In genomic region chr10:20203502-20203901, GRCm38 (mm10) we compare ENCODE assay signal across 24 mouse cellular contexts. TPM values are rescaled to one million over a fixed set of nuclear protein-coding genes. Genes with fewer than 3 reads are reported as not detected.
A peak's percentile ranks its signal among the peaks of the same experiment; 100 is the strongest.
DNase-seq lines count a peak whose midpoint lies in the region; ATAC-seq and TF ChIP-seq lines count a peak whose summit lies in the region.
"Had no signal": no experiment of that assay in that cellular context is flagged by ENCODE, and none has a peak within 500 bp of the region (broad histone marks: within the 10 kb centered on the region; RNA-seq: fewer than 3 reads in every experiment).

No protein-coding gene starts in this region.

- H3K9me3 ChIP-seq in liver, postnatal 0 days (ENCODE audit: low read length) = no peaks in the 10 kb centered on the region
- H3K9me3 ChIP-seq in liver, embryonic 12.5 days (replicated peaks) = no peaks in the 10 kb centered on the region
- no peaks in the 10 kb centered on the region for H3K9me3 ChIP-seq in intestine, postnatal 0 days (ENCODE audit: control insufficient read depth)
- H3K9me3 ChIP-seq in stomach, embryonic 16.5 days (replicated peaks; ENCODE audit: control insufficient read depth, low read length) = no peaks in the 10 kb centered on the region
- H3K9me3 ChIP-seq: embryonic facial prominence, embryonic 10.5 days; forebrain, embryonic 13.5 days; G1E; heart, embryonic 15.5 days had no signal

- 74% methylated on average over 6 of the region's 6 CpGs for WGBS in liver, postnatal 0 days (ENCODE audit: insufficient replicate concordance)
- WGBS in liver, embryonic 12.5 days (ENCODE audit: insufficient replicate concordance) = 80% methylated on average over 6 of the region's 6 CpGs
- WGBS in intestine, postnatal 0 days = 41% methylated on average over 6 of the region's 6 CpGs
- WGBS in stomach, embryonic 16.5 days = 75% methylated on average over 6 of the region's 6 CpGs

- ATAC-seq in liver, postnatal 0 days = peak; percentile 59; the same call in 1 of the 2 replicates
- no peak for ATAC-seq in liver, embryonic 12.5 days
- peak; percentile 91 for ATAC-seq in intestine, postnatal 0 days
- ATAC-seq in stomach, embryonic 16.5 days (ENCODE audit: insufficient read depth, low FRiP score) = peak; percentile 52
- ATAC-seq: CD4-positive, CD25-positive, alpha-beta regulatory T cell, adult 4 months; forebrain, embryonic 13.5 days had no signal

- no peak overlapping the region for H3K27ac ChIP-seq in liver, postnatal 0 days (ENCODE audit: low read depth)
- no peak overlapping the region for H3K27ac ChIP-seq in liver, embryonic 12.5 days
- peak overlapping the region; percentile 91 for H3K27ac ChIP-seq in intestine, postnatal 0 days (ENCODE audit: low read depth, low read length)
- no peak overlapping the region for H3K27ac ChIP-seq in stomach, embryonic 16.5 days (ENCODE audit: low read length)
- H3K27ac ChIP-seq: embryonic facial prominence, embryonic 10.5 days; forebrain, embryonic 13.5 days; gastrocnemius, adult 2 months; heart, embryonic 15.5 days; hindbrain, embryonic 14.5 days had no signal

- TF ChIP-seq CTCF in liver, postnatal 0 days (IDR thresholded peaks at IDR 0.05; ENCODE audit: low read depth) = no peak
- TF ChIP-seq CTCF in intestine, postnatal 0 days (IDR thresholded peaks at IDR 0.05; ENCODE audit: low read depth) = no peak

- peak; percentile 75 for DNase-seq in heart, adult 11 months
- no peak for DNase-seq in heart, adult 18-20 months
- DNase-seq in liver, postnatal 0 days = no peak
- DNase-seq in frontal cortex, postnatal 25 days (ENCODE audit: low spot score in 2 of 2) = no peak
- DNase-seq in heart, adult 8-10 months (ENCODE audit: low spot score) = no peak
- DNase-seq: adrenal gland, postnatal 10 days; B cell, adult 2 months; cerebellum, adult 11-12 months; cerebellum, adult 9-10 months; cerebellum, postnatal 25 days; forebrain, postnatal 0 days; gastrocnemius, adult 2 months; gastrocnemius, postnatal 25 days; heart, postnatal 14 days had no signal

- no peak overlapping the region for H3K9ac ChIP-seq in liver, postnatal 0 days (replicated peaks)
- H3K9ac ChIP-seq in liver, embryonic 12.5 days = no peak overlapping the region
- H3K9ac ChIP-seq in intestine, postnatal 0 days (ENCODE audit: low read depth, low read length) = no peak overlapping the region
- H3K9ac ChIP-seq in stomach, embryonic 16.5 days (ENCODE audit: low read length) = no peak overlapping the region
- H3K9ac ChIP-seq: forebrain, embryonic 13.5 days; forebrain, postnatal 0 days; heart, embryonic 15.5 days; hindbrain, embryonic 14.5 days had no signal

- no peak for TF ChIP-seq EP300 in liver, postnatal 0 days (IDR thresholded peaks at IDR 0.05; ENCODE audit: low read depth)

- H3K27me3 ChIP-seq in liver, postnatal 0 days (ENCODE audit: insufficient read depth, low read length) = no peaks in the 10 kb centered on the region
- no peaks in the 10 kb centered on the region for H3K27me3 ChIP-seq in liver, embryonic 12.5 days (replicated peaks)
- no peaks in the 10 kb centered on the region for H3K27me3 ChIP-seq in intestine, postnatal 0 days (replicated peaks; ENCODE audit: control insufficient read depth, insufficient read depth, low read length)
- H3K27me3 ChIP-seq in stomach, embryonic 16.5 days (ENCODE audit: control insufficient read depth, insufficient read depth, low read length) = no peaks in the 10 kb centered on the region
- H3K27me3 ChIP-seq: forebrain, embryonic 13.5 days; heart, embryonic 15.5 days had no signal

- no peaks in the 10 kb centered on the region for H3K36me3 ChIP-seq in liver, postnatal 0 days (replicated peaks; ENCODE audit: insufficient read depth, low read length)
- H3K36me3 ChIP-seq in liver, embryonic 12.5 days = no peaks in the 10 kb centered on the region
- no peaks in the 10 kb centered on the region for H3K36me3 ChIP-seq in intestine, postnatal 0 days (ENCODE audit: control insufficient read depth, insufficient read depth)
- H3K36me3 ChIP-seq in stomach, embryonic 16.5 days (ENCODE audit: control insufficient read depth, insufficient read depth, low read length) = no peaks in the 10 kb centered on the region
- H3K36me3 ChIP-seq: embryonic facial prominence, embryonic 10.5 days; G1E; heart, embryonic 15.5 days had no signal

- peaks cover 21% of the 10 kb centered on the region for H3K4me1 ChIP-seq in liver, postnatal 0 days (ENCODE audit: insufficient read depth)
- peaks cover 13% of the 10 kb centered on the region; the same call in 1 of the 2 replicates for H3K4me1 ChIP-seq in liver, embryonic 12.5 days
- peaks cover 10% of the 10 kb centered on the region; the same call in 1 of the 2 replicates for H3K4me1 ChIP-seq in intestine, postnatal 0 days (replicated peaks; ENCODE audit: control insufficient read depth, insufficient read depth, low read length)
- H3K4me1 ChIP-seq in stomach, embryonic 16.5 days (ENCODE audit: control insufficient read depth, insufficient read depth, low read length) = 0 out of 2 replicates have a peak, but pooled peaks cover 3% of the 10 kb centered on the region

- H3K4me3 ChIP-seq in liver, postnatal 0 days (ENCODE audit: low read depth, low read length) = no peak overlapping the region
- no peak overlapping the region for H3K4me3 ChIP-seq in liver, embryonic 12.5 days
- H3K4me3 ChIP-seq in intestine, postnatal 0 days (ENCODE audit: low read depth, low read length) = no peak overlapping the region
- H3K4me3 ChIP-seq in stomach, embryonic 16.5 days (replicated peaks; ENCODE audit: low read length) = no peak overlapping the region
- H3K4me3 ChIP-seq: embryonic facial prominence, embryonic 10.5 days; forebrain, embryonic 13.5 days; gastrocnemius, adult 2 months; heart, embryonic 15.5 days had no signal

- H3K4me2 ChIP-seq in liver, postnatal 0 days (ENCODE audit: low read depth, low read length) = no peak overlapping the region
- no peak overlapping the region for H3K4me2 ChIP-seq in liver, embryonic 12.5 days
- H3K4me2 ChIP-seq in intestine, postnatal 0 days (replicated peaks; ENCODE audit: low read depth) = peak overlapping the region; percentile 57
- H3K4me2 ChIP-seq in stomach, embryonic 16.5 days (ENCODE audit: low read depth, low read length) = no peak overlapping the region
- H3K4me2 ChIP-seq: forebrain, embryonic 13.5 days; heart, embryonic 11.5 days; heart, embryonic 15.5 days; hindbrain, embryonic 14.5 days had no signal

RNA-seq across cellular contexts. Expression of gene Map7, which starts 55.2 kb away (rescaled TPM):
- total RNA-seq in heart, adult 18-20 months (2021) = 10 to 100 TPM; 11.2 to 20.6 TPM
- 6.1 and 6.8 TPM in 2 replicates for polyA plus RNA-seq in liver, postnatal 0 days (2015; fragmentation: Nextera tagmentation; extraction: Ambion mirVana)
- polyA plus RNA-seq in liver, embryonic 12.5 days (2016; fragmentation: Nextera tagmentation; extraction: Ambion mirVana) = 5.6 and 6.6 TPM in 2 replicates
- 47.0 and 55.7 TPM in 2 replicates for polyA plus RNA-seq in intestine, postnatal 0 days (2015; fragmentation: Nextera tagmentation; extraction: Ambion mirVana)
- 19.4 and 20.2 TPM in 2 replicates for polyA plus RNA-seq in stomach, embryonic 16.5 days (2015; fragmentation: Nextera tagmentation; extraction: Ambion mirVana)
- 10 to 100 TPM; 13.7 to 20.4 (median 15.3) TPM for total RNA-seq in heart, adult 8-10 months (2022)
